Mouse (Mus musculus): ENCODE measurements around the gene Ifitm1. TPM values are rescaled to one million over a fixed set of nuclear protein-coding genes. Genes with fewer than 3 reads are reported as not detected.

Ifitm1 gene
- polyA plus RNA-seq, 1 experiment from 2014 or later: 21.3 TPM

DNA sequence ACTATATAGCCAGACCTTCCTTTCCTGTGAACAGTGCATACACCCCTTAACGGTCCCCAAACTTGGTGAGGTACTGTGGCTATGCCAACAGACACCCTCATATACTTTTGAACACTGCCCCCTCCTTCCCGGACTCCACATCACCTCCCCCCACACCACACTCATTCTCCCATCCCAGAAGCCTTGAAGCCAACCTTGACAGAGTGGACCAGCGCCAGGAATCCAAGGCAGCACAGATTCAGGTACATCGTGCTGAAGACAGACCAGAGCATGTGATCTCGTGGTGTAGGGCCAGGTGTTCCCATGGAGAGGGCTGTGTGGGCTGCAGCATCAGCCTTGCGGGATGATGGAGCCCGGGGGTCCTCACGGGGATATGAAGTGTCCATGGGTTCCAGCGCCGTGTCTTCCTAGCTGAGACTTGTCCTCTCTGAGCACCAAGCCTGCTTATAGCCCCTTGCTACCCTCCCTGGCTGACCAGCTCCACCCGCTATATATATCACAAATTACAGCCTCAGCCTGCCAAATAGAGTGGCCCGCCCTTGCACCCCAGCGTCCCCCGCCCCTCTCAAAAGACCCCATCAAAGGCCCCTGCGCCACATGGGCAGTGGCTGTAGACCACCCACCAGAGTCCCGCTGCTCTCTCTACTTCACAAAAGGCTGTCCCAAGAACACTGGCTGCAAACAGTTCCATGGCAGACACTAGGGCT lies 17.0 kb upstream of the Ifitm1 start, which contains the start of gene Ifitm5:
Gene Ifitm5 (minus strand): TSS at position 468 of the 707 bp plus-strand sequence.
- Histone ChIP-seq H3K9ac (no peak within 1 kb of the TSS), H3K9me3 (replicated peaks) (no peaks in the 10 kb centered on the region), H3K4me3 (replicated peaks) (no peak within 1 kb of the TSS), H3K27me3 (no peaks in the 10 kb centered on the region), H3K4me1 (replicated peaks) (peaks cover 69% of the 10 kb centered on the region), H3K27ac (replicated peaks) (no peak within 1 kb of the TSS), H3K36me3 (replicated peaks) (peaks cover 40% of the 10 kb centered on the region; the same call in 1 of the 2 replicates), H3K4me2 (no peak within 1 kb of the TSS)
- 75% methylated on average over 16 of the region's 16 CpGs for WGBS (ENCODE audit: insufficient replicate concordance)
- no peak for ATAC-seq (ENCODE audit: insufficient read depth)

DNA sequence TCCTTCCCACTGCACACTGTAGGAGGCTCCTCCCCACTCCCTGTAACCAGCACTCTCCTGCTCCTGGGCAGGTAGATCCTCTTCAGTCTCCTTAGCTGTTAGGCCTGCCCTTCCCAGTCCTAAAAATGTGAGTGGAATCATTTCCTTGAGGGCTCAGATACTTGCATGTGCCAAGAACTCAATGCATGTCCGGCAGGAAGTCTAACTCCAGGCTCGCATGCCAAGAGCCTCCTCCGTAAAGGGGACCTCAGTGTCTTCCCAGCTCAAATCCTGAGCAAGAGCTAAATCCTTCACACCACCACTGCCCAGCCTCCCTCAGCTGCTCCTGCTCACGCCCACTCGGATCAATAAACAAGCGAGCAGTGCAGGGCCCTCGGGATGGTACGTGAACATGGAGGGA lies 16.0 kb upstream of the Ifitm1 start:
- Histone ChIP-seq H3K9ac (no peak overlapping the region), H3K27me3 (no peaks in the 10 kb centered on the region), H3K4me3 (replicated peaks) (no peak overlapping the region), H3K9me3 (replicated peaks) (no peaks in the 10 kb centered on the region), H3K4me2 (no peak overlapping the region), H3K27ac (replicated peaks) (no peak overlapping the region), H3K36me3 (replicated peaks) (peaks cover 35% of the 10 kb centered on the region; the same call in 1 of the 2 replicates), H3K4me1 (replicated peaks) (peaks cover 73% of the 10 kb centered on the region)
- no peak for ATAC-seq (ENCODE audit: insufficient read depth)
- WGBS (ENCODE audit: insufficient replicate concordance): 66% methylated on average over 8 of the region's 8 CpGs

DNA sequence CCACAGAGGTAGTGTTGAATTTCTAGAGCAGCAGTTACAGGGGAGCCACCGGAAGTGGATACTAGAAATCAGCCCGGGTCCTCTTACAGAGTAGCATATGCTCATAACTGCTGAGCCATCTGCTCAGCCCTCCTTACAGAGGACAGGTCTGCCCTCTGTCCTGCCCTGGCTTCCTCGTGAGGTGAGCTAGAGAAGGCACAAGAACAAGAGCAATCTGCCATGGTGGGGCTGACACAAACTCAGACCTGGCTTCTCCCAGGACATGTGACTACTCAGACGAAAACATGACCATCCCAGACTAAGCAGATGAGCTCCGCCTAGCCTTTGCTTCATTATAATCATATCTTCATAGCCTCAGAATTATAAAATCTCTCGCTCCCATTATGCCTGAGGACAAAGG lies 15.3 kb upstream of the Ifitm1 start:
- H3K27ac ChIP-seq (replicated peaks): no peak overlapping the region
- WGBS (ENCODE audit: insufficient replicate concordance): 61% methylated on average over 6 of the region's 6 CpGs
- H3K4me1 ChIP-seq (replicated peaks): peaks cover 72% of the 10 kb centered on the region
- H3K36me3 ChIP-seq (replicated peaks): peaks cover 28% of the 10 kb centered on the region; the same call in 1 of the 2 replicates
- H3K9me3 ChIP-seq (replicated peaks): no peaks in the 10 kb centered on the region
- no peaks in the 10 kb centered on the region for H3K27me3 ChIP-seq
- no peak overlapping the region for H3K4me2 ChIP-seq
- no peak for ATAC-seq (ENCODE audit: insufficient read depth)
- H3K9ac ChIP-seq: no peak overlapping the region
- H3K4me3 ChIP-seq (replicated peaks): no peak overlapping the region

DNA sequence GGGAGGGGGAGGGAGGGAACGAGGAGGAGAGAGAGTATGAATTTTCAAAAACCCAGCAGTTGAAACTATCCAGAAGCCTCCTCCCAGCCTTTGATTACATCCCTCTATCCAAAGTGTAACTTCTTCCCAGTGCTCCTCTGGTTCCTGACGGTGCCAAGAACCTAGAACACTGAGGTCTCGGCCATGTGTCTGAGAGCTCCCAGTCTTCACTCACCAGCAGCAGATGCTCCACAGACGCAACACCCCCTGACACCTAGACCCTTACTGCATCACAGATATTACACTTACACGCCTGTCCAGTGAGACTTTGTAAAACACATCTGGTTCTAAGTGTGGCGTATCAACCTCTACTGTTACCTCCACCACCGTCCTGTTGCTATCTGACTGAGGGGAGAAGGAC lies 14.6 kb upstream of the Ifitm1 start:
- Histone ChIP-seq H3K27ac (replicated peaks) (no peak overlapping the region), H3K4me1 (replicated peaks) (peaks cover 69% of the 10 kb centered on the region), H3K4me2 (no peak overlapping the region)

GRCm38 (mm10) chr7:140953133-140953532 lies 13.9 kb upstream of the Ifitm1 start:
- peaks cover 62% of the 10 kb centered on the region for H3K4me1 ChIP-seq (replicated peaks)
- no peak overlapping the region for H3K9ac ChIP-seq
- H3K4me3 ChIP-seq (replicated peaks): no peak overlapping the region
- H3K4me2 ChIP-seq: no peak overlapping the region; the same call in 1 of the 2 replicates
- H3K27me3 ChIP-seq: no peaks in the 10 kb centered on the region
- ATAC-seq (ENCODE audit: insufficient read depth): no peak
- peaks cover 23% of the 10 kb centered on the region; the same call in 1 of the 2 replicates for H3K36me3 ChIP-seq (replicated peaks)
- no peak overlapping the region for H3K27ac ChIP-seq (replicated peaks)
- 46% methylated on average over 11 of the region's 11 CpGs for WGBS (ENCODE audit: insufficient replicate concordance)
- H3K9me3 ChIP-seq (replicated peaks): no peaks in the 10 kb centered on the region

More for the DNA sequence above, 14.6 kb upstream of the Ifitm1 start:
- H3K9me3 ChIP-seq (replicated peaks): no peaks in the 10 kb centered on the region
- H3K4me3 ChIP-seq (replicated peaks): no peak overlapping the region
- peaks cover 28% of the 10 kb centered on the region; the same call in 1 of the 2 replicates for H3K36me3 ChIP-seq (replicated peaks)
- ATAC-seq (ENCODE audit: insufficient read depth): no peak
- whole genome bisulfite sequencing (ENCODE audit: insufficient replicate concordance): 67% methylated on average over 7 of the region's 7 CpGs
- no peaks in the 10 kb centered on the region for H3K27me3 ChIP-seq
- H3K9ac ChIP-seq: no peak overlapping the region

GRCm38 (mm10) chr7:140953800-140954732 lies 13.0 kb upstream of the Ifitm1 start:
- Histone ChIP-seq H3K9me3 (replicated peaks) (no peaks in the 10 kb centered on the region), H3K36me3 (replicated peaks) (peaks cover 16% of the 10 kb centered on the region; the same call in 1 of the 2 replicates), H3K9ac (peak overlapping the region; percentile 2; the same call in 1 of the 2 replicates), H3K27ac (replicated peaks) (peak overlapping the region; percentile 66), H3K4me2 (peak overlapping the region; percentile 65), H3K4me1 (replicated peaks) (peaks cover 62% of the 10 kb centered on the region), H3K27me3 (no peaks in the 10 kb centered on the region), H3K4me3 (replicated peaks) (peak overlapping the region; percentile 56)
- WGBS (ENCODE audit: insufficient replicate concordance): 33% methylated on average over 15 of the region's 15 CpGs
- no peak for ATAC-seq (ENCODE audit: insufficient read depth)

- peaks cover 62% of the 10 kb centered on the region for H3K4me1 ChIP-seq (replicated peaks)
- no peak for ATAC-seq (ENCODE audit: insufficient read depth)
- peak overlapping the region; percentile 66 for H3K27ac ChIP-seq (replicated peaks)
- H3K9me3 ChIP-seq (replicated peaks): no peaks in the 10 kb centered on the region
- no peaks in the 10 kb centered on the region for H3K27me3 ChIP-seq
- H3K9ac ChIP-seq: 0 out of 2 replicates have a peak overlapping the region, but pooled peaks have one; percentile 2
- WGBS (ENCODE audit: insufficient replicate concordance): 5% methylated on average over 9 of the region's 9 CpGs
- H3K36me3 ChIP-seq (replicated peaks): peaks cover 10% of the 10 kb centered on the region; the same call in 1 of the 2 replicates
- H3K4me2 ChIP-seq: peak overlapping the region; percentile 65
- H3K4me3 ChIP-seq (replicated peaks): peak overlapping the region; percentile 56
Measured at GRCm38 (mm10) chr7:140954733-140955071, 12.3 kb upstream of the Ifitm1 start.

DNA sequence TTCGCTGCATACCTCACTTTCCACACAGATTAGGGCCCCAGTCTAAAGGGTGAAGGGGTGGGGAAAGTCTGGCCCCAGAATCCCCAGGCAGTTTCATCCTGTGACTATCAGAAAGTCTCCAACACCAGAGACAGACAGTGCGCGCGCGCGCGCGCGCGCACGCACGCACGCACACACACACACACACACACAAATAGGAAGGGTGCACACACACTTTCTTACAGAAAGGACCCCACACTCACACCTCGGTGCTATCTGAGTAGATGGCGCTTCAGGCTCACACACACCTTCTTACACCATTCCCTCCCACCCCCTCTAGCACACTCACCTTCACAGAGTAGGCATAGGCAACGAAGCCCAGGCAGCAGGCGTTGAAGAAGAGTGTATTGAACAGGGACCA lies 11.7 kb upstream of the Ifitm1 start:
- peak overlapping the region; percentile 77 for H3K27ac ChIP-seq (replicated peaks)
- H3K4me1 ChIP-seq (replicated peaks): peaks cover 60% of the 10 kb centered on the region
- peak overlapping the region; percentile 56 for H3K4me3 ChIP-seq (replicated peaks)
- WGBS (ENCODE audit: insufficient replicate concordance): 1% methylated on average over 17 of the region's 17 CpGs
- peak overlapping the region; percentile 37; the same call in 1 of the 2 replicates for H3K9ac ChIP-seq
- H3K27me3 ChIP-seq: no peaks in the 10 kb centered on the region
- H3K4me2 ChIP-seq: peak overlapping the region; percentile 65
- H3K9me3 ChIP-seq (replicated peaks): no peaks in the 10 kb centered on the region
- H3K36me3 ChIP-seq (replicated peaks): 0 out of 2 replicates have a peak, but pooled peaks cover 4% of the 10 kb centered on the region
- peak; percentile 29 for ATAC-seq (ENCODE audit: insufficient read depth)

- H3K9me3 ChIP-seq (replicated peaks): no peaks in the 10 kb centered on the region
- peaks cover 54% of the 10 kb centered on the region for H3K4me1 ChIP-seq (replicated peaks)
- H3K27me3 ChIP-seq: no peaks in the 10 kb centered on the region
- H3K27ac ChIP-seq (replicated peaks): peak within 1 kb of the TSS; percentile 77
- peak within 1 kb of the TSS; percentile 37; the same call in 1 of the 2 replicates for H3K9ac ChIP-seq
- peak; percentile 70 for ATAC-seq (ENCODE audit: insufficient read depth)
- peak within 1 kb of the TSS; percentile 56 for H3K4me3 ChIP-seq (replicated peaks)
- 13% methylated on average over 11 of the region's 11 CpGs for WGBS (ENCODE audit: insufficient replicate concordance)
- 0 out of 2 replicates have a peak, but pooled peaks cover 4% of the 10 kb centered on the region for H3K36me3 ChIP-seq (replicated peaks)
- peak within 1 kb of the TSS; percentile 65 for H3K4me2 ChIP-seq
Measured at GRCm38 (mm10) chr7:140955758-140956555, 11.1 kb upstream of the Ifitm1 start, which contains the start of the genes Gm45717 and Ifitm2. TSS of gene Gm45717 (minus strand) at chr7:140955937. TSS of gene Ifitm2 (minus strand) at chr7:140955987.

DNA sequence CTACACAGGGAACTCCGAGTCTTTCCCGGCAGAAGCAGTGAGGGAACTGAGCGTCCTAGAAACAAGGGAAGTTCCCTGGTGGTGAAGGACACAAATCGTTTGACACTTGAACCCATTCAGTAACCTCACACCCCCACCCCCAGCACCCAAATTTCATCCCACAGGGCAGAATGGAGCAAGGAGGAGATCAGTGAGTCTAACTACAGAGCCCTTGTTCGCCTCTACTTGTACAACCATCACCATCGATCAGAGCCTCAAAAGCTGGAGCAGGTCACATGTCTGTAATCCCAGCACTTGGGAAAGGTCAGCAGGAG lies 10.5 kb upstream of the Ifitm1 start:
- no peaks in the 10 kb centered on the region for H3K9me3 ChIP-seq (replicated peaks)
- no peak overlapping the region for H3K4me3 ChIP-seq (replicated peaks)
- peak overlapping the region; percentile 77 for H3K27ac ChIP-seq (replicated peaks)
- WGBS (ENCODE audit: insufficient replicate concordance): 43% methylated on average over 6 of the region's 6 CpGs
- H3K4me1 ChIP-seq (replicated peaks): peaks cover 49% of the 10 kb centered on the region
- H3K9ac ChIP-seq: no peak overlapping the region
- peak overlapping the region; percentile 65; the same call in 1 of the 2 replicates for H3K4me2 ChIP-seq
- H3K27me3 ChIP-seq: no peaks in the 10 kb centered on the region
- no peak for ATAC-seq (ENCODE audit: insufficient read depth)
- H3K36me3 ChIP-seq (replicated peaks): 0 out of 2 replicates have a peak, but pooled peaks cover 4% of the 10 kb centered on the region
